Mouse (Mus musculus) kidney, postnatal 4 days (tissue): ENCODE results near the gene Abcc4.

Source experiments
- DNase-seq, 2 experiments: peaks; one replicate each; pipeline ENCODE4 v3.0.0; 2021; ENCODE audit warnings: mixed read lengths in 2 of 2

The Abcc4 gene

DNA sequence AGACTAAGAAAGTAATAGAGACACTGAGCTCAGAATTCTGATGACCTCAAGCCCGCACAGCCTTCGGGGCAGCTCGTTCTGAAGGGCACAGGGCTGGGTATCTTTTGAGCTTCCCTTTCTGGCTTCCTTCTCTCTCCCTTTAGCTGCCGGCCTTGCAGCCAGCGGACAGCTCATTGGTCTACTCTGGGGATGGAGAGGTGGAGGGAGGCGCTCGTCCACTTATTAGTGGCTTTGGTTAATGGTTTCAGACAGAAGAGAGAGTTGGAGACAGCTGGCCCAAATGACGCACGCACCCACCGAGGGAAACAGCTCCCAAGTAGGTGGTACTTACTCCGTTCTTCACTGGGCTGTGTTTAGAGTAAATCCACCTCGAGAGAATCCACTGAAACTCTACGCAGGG, 214.7 kb downstream of the Abcc4 start:
- no peak for DNase-seq

DNA sequence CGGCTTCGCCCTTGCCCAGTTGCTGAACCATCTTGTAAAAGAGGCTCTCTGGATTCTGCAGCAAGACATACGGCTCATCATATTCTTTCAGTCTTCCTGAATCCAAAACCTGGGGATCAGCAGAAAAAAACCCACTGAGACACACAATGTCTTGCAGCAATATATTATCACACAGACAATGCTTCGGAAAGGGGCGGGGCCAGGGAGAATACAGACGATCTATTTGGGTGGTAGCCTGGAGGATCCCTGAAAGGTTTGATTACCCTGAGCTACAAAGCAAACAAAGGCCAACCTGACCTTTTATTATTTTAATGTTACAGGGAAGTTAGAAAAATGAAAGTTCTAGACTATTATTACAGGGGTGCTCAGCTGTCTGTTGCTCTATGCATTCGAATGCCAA, 215.5 kb downstream of the Abcc4 start:
- DNase-seq, result no peak

DNA sequence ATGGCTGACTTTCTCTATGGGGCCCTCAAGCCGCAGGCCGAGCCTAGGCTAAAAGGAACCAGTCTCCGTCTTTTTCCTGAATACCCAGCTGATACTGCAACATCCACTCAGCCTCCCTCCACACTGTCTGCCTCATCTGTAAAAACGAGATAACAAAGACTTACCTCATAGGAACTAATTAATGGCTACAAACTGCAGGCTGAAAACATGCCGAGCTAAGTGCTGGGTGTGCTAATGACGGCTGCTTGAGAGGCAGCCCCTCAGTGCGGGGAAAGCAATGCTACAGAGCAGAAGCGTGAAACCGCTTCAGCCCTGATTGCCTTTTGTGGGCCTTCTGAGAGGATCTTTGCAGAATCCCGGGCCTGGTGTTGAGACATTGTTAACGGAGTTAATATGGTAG, 219.7 kb downstream of the Abcc4 start:
- DNase-seq, result no peak

DNA sequence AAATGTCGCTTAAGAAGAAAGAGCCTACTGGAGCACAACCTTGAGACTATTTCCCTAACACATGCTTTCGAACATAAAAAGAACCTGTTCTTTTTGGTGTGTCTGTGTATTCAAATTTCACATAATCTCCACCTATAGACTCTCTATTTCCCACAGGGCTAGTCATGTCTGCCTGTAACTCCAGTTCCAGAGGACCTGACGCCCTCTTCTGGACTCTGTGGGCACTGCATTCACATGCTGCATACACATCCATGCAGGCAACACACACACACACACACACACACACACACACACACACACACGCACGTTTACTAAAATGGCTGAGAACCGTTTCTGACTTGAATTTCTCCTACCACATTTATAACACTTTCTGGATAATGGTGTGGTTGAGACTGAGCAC, 220.4 kb downstream of the Abcc4 start:
- DNase-seq, result no peak

DNA sequence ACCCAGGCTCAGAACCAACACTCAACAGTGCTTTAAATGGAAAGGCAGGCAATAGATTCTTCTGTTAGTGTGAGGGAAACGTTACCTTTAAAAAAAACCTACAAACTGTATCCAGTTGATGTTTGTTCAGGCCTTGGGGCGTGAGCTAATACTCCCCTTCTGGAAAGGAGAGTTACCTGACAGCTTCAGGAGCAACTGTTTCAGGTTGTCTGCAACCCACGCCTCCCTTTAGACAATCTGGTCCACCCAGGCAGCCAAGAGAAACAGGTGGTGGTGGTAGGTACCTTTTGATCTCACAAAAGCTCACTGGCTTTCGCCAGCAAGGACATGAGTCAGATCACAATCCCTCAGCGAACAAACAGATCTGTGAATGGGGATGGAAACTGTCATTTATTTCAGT, 223.7 kb downstream of the Abcc4 start:
- no peak for DNase-seq

DNA sequence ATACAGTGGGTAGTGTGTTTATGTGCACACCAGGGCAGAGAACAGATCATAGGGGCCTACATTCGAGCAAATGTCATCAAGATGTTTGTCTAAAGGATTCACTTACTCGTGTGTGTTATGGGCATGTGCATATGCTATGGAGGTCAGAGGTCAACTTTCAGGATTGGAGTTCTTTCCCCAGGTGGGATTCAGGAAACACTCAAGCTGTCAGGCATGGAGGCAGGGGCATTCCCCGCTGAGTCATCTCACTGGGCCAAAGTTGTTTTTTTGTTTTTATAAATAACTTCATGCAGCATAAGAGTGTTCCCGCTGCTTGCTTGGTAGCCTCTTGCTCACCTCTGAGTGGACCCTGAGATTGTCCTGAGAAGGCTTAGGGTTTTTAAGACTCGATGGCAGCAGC, 224.2 kb downstream of the Abcc4 start:
- DNase-seq, result no peak

DNA sequence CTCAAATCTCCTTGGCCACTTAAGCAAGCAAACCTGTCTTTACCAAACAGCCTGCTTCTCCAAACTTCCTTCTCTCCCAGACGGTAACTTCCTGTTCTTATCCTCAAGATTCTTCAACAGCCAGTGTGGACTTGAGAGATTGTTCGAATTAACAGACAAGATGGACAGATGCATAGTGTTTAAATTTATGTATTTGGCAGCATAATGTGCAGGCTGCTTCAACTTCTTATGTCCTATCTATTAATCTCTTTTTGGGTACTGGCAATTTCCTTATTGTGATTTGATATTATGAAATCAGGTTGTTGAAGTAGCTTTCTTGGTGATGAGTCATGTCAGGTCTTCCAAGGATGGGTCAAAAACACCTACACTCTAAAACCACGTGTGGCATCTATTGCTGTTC, 229.7 kb downstream of the Abcc4 start:
- no peak for DNase-seq

DNA sequence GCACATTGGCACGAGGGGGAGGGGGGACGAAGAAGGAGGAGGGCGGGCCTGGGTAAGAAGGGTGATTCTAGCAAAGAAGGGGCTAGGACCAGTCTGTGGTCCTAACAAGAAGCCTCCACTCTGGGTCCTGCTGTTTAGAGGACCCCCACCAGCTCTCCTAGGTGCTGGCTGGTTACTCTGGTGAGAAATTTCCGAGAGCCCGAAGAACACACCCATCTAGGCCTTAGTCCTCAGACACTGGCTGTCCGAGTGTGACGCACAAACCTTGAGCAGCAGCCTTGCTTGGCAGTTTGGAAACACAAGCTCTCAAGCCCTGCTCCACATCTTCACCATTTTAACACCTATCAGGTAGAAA, 230.9 kb downstream of the Abcc4 start:
- DNase-seq, result no peak

DNA sequence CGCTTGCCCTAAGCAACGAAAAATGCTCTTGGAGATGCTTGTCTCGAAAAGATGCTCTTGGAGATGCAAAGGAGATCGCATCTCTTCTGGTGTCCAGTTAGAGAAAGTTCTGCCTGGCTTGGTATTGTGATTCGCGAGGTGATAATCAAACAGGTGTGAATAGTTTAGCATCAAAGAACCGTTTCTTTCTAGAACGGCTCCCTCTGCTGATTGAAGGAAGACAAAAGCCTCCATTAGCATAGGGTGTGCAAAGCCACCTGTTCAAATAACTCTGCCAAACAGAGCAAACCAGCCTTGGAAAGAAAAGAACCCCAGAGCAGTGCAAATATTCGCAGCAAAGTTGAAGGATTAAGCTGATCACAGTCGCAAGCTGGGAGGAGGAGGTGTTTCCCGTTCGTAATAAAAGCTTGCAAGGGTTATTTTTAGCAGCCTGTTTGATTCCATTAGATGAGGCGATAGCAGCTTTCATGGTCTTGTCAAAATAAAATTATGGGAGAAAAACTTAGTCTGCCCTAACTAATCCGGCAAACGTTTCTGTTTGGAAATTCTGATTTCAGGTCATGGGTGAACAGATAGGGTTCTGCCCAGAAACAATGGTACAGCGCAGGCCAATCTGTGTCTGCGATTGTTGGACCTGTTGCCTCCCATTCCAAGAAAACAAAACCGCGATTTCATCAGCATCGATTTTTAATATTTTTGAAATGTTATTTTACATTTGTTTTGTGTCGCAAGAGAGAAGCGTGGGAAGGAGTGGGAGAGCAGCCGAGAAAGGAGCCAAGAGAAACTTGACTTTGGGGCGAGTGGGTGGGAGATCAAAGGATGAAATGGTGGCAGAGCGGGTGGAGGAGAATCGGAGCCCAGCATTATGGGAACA, 231.6 kb downstream of the Abcc4 start:
- peak in 1 of 2 experiments; percentile 10 for DNase-seq

DNA sequence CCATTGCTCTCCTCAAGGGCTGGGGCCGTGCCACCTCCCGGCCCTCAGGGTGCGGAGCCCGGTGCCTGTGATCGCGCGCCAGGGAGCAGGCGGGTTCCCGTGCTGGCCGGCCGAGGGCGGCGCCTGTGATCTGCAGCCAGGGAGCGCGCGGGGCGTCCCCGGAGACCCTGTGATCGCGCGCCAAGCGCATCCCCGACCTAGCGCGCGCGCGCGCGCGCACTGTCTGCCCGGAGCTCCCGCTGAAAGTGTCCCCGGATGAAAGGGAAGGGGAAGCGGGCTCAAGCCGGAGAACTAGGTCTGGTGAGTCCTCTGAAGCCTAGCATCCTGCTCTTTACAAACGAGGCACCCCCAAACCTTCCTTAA, 232.2 kb downstream of the Abcc4 start:
- DNase-seq, result peak; percentile 61 to 65

DNA sequence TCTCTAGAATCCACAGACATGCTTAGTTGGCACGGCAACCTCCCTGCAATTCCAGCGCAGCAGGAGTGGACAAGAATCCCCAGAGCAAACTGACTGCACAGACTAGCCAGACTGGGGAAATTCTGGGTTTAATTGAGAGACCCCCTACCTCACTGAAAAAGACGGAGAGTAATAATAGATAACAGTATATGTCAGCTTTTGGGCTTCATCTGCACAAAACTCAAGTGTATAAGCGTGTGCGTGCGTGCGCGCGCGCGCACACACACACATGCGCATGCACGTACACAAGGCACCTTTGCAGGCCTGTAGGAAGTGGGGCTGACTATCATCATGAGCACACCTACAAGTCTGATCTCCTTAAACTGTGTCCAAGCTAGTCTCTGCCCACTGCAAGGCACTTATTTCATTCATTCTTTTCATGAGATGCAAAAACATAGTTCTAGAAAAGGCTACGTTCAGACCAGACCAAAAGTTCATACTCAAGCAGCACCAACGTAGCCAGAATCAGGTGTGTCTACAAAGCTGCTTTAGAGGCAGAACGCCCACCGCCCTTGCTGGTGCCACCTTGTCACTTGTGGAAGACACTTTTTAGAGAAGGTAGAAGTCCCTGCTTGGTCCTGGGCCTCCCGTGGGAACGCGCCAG, 232.7 kb downstream of the Abcc4 start:
- DNase-seq, result no peak

DNA sequence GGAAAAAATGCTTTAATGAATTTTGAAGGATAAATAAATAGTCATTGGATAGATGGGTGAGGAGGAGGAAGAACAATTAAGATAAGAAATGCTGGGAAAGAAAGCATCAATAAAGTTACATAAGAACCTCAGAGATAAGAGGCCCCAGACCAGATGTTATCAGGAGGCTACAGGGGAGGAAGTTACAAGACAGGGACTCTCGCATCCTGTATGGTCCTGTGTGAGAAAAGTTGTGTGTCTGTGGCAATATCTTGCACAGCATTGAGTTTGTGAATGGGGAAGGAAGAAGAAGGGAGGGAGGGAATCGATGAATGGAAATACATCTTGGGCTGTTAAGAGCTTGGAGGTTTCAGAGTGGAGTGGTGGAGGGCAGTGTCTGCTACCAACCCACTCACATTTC, 240.7 kb downstream of the Abcc4 start:
- no peak for DNase-seq

DNA sequence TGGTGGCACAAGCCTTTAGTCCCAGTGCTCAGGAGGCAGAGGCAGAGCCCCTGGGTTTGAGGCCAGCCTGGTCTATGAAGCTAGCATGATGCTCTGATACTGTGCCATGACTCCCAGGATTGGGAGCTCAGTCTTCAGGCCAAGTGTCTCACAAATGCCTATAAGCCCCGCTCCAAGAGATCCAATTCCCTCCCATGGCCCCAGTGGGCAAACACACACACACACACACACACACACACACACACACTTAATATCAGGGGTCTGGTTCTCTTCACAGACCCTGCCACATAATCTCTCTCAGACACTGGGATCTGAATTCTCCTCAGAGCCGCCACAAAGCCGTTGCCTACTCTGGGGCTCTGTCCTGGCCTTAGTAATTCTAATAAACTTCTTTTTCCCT, 241.6 kb downstream of the Abcc4 start:
- DNase-seq, result no peak

DNA sequence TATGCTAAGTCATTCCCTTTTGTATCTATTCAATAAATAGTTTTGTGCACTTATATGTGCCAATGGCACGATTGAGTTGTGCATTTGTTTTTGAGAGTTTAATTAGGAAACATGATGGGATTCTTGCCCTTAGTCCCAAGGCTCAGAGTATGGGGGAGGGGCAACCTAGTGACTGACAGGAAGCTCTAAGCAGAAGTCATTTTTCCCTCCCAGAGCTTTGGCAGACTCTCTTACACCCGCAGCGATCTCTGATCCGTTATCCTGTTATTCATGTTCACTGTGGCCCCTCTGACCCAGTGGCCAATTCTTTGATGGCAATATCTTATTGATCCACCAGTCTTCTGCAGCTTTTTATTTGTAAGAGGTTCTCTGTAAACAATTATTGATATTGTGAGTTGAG, 253.4 kb downstream of the Abcc4 start:
- DNase-seq, result no peak

DNA sequence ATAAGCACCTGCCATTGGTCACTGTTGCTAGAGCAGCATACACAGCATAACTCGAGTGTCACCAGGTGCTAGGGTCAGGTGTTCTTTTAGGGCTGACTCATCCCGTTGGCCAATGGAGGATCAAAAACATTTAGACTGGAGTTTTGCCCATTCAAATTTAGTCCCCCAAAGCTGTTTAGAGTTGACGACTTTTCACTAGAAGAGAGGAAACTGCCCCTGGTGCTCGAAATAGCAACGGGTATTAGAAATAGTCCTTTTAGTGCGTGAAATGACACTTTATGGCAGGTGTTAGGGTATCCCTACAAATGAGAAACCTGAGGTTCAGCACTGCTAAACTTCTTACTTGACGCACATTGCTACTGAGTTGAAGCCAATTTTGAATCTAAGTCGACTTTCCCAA, 265.9 kb downstream of the Abcc4 start:
- no peak for DNase-seq

DNA sequence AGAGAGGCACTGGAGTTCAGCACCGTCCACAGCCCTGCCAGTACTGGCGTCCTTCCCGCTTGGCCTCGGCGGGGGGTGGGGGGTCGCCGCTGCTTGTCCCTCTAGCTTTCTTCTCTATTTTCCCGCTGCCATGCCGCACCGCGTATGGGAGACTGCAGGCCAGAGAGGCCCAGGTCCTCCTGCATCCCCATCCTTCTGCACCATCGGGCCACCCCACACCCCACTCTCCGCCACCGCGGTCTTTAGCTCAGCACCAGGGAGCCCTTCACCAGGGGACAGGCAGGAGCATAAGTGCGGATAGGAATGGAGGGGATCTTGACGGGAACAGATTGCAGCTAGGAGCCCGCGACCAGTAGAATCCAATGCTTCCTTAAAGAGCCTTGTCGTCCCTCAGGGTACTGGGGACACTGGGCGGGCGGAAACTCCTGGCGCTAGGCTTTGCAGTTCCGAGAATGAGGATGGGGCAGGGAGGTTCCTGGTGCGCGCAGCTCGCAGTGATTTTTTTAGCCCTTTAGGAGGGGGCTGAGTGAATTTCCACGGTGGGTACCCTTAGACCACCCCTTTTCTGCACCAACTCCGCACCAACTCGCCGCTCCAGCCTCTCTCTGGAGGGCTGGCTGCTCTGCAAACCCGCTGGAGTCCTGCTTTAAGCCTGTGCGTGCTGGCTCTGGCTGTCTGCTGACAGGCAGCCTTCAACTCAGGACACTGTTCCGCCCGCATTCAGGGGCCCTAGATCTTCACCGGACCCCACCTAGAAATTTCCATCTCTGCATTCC, 268.7 kb downstream of the Abcc4 start:
- peak; percentile 44 to 51 for DNase-seq

DNA sequence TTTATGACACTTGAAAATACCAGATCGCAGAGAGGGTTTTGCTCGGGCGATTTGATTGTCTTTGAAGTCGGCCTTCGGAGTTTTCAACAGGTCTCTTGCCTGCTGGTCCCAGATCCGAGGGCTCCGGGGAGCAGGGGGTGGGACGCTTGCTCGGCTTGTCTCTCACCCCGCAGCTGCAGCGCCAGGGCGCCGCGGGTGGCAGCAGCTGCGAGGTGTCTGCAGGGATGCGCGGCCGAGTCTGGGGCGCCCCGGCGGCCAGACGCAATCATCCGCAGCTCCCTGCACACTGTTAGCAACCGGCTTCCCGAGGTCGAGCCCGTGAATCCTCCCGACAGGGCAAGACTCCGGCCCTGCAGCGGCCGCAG, 269.2 kb downstream of the Abcc4 start:
- peak; percentile 50 to 65 for DNase-seq

DNA sequence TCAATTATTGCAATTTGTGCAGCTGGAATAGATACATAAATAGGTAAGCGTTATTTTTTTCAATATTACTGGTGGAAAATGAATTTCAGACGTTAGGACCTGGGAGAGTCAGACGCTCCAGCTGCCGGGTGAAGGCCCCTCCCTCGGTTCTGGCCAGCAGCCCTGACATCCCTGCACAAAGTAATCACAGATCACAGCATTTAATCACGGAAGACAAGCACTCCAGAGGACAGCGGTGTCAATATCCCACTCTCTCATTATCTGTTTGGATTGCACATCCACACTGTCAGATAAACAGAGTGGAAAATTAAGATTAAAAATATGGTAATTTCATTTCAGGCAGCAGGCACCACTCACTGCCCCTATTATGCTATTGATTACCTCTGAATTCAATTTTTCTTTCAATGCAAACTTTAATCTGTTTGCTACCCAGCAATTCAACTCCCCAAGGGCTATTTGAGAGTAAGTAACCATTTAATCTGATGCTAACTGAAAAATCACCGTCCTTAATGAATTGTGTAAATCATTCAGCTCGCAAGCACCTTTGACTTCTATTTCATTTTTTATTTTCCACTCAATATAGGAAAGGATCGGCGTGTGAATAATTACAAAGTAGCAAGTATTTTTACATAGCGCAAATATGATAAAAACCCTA, 270.2 kb downstream of the Abcc4 start:
- no peak for DNase-seq

DNA sequence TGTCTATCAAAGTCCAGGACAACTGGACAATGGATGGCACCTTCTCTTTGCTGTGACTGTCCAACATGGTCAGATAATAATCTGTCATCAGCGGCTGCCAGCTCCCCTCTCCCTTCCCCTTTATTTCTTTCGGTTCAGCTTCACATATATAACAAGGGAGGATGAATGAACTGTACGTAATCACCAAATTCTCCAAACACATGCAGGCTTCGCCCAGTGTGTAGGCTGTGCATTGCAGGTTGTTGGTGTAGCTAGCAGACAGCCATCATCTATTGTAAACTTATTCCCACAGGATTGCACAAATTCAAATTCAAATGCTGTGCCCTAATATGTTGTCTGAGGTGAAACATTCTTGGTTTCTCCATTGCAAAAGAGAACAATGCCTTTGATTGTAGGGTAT, 271.2 kb downstream of the Abcc4 start:
- DNase-seq, result no peak

DNA sequence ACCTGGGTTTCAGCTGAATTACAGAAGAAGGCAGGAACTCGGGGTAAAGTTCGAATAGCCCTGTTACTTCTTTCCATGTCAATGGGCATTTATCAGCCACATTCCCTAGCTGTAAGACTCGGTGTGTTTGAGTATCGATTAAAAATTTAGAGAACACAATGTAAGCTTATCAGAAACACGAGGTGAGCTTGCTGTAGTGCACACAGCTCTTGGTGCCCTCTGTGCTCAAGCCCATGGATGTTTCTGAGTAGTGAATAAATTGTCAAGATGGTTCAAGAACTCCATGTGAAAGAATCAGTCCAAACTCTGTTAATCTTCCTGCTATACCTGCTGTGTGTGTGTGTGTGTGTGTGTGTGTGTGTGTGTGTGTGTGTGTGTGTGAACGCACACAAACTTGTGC, 272.2 kb downstream of the Abcc4 start:
- DNase-seq, result no peak
